ENCODE assay signal across 8 mouse cellular contexts in genomic region chr15:98830736-98831683, GRCm38 (mm10). TPM values are rescaled to one million over a fixed set of nuclear protein-coding genes. Genes with fewer than 3 reads are reported as not detected.
DNase-seq lines count a peak whose midpoint lies in the region; ATAC-seq lines count a peak whose summit lies in the region.

Gene Prkag1, minus strand, starts transcription at chr15:98831521.

- peaks cover 11% of the 10 kb centered on the region for H3K4me1 ChIP-seq in hindbrain, embryonic 12.5 days

- no peaks in the 10 kb centered on the region for H3K9me3 ChIP-seq in hindbrain, embryonic 12.5 days (replicated peaks)

- peak within 1 kb of the TSS; percentile 55 for H3K4me3 ChIP-seq in hindbrain, embryonic 12.5 days

- peak; percentile 98 for DNase-seq in NIH3T3 (ENCODE audit: low read depth)
- DNase-seq in cerebellum, postnatal 10 days: peak; percentile 98 to 99
- DNase-seq in frontal cortex, postnatal 10 days (ENCODE audit: low spot score in 2 of 2): peak; percentile 92 to 94
- DNase-seq in layer of hippocampus, postnatal 14 days (ENCODE audit: low spot score in 2 of 2): peak; percentile 94 to 95
- DNase-seq in lung, postnatal 14 days: peak; percentile 98
- DNase-seq in retina, adult 2 months (ENCODE audit: low read depth, low spot score): peak; percentile 74
- DNase-seq in thymus, postnatal 36 days: peak; percentile 97 to 98

- H3K27me3 ChIP-seq in hindbrain, embryonic 12.5 days: no peaks in the 10 kb centered on the region

- H3K9ac ChIP-seq in hindbrain, embryonic 12.5 days: peak within 1 kb of the TSS; percentile 77

- peak within 1 kb of the TSS; percentile 71 for H3K4me2 ChIP-seq in hindbrain, embryonic 12.5 days (replicated peaks)

- peak; percentile 98 for ATAC-seq in hindbrain, embryonic 12.5 days (ENCODE audit: low FRiP score)

- under 1% methylated on average over 64 of the region's 66 CpGs for WGBS in hindbrain, embryonic 12.5 days

- peak within 1 kb of the TSS; percentile 86 for H3K27ac ChIP-seq in hindbrain, embryonic 12.5 days

- H3K36me3 ChIP-seq in hindbrain, embryonic 12.5 days: peaks cover 35% of the 10 kb centered on the region

RNA-seq across cellular contexts. Expression of gene Prkag1, which starts in this region (rescaled TPM):
- 71.0 and 78.9 TPM in 2 replicates for polyA plus RNA-seq in hindbrain, embryonic 12.5 days (2016; fragmentation: Nextera tagmentation; extraction: Ambion mirVana)
- total RNA-seq in layer of hippocampus, postnatal 14 days (2021): 10 to 100 TPM; 44.5 to 46.2 TPM

Comparison
In these comparisons a context has a peak if more than half of its experiments do, and no peak if none do; other contexts are left out.
1. Peak in every context shown above with its lines: DNase-seq, ATAC-seq, H3K4me3 ChIP-seq and H3K27ac ChIP-seq.